Mouse (Mus musculus): ENCODE data around the gene Gprc6a.

Gene Gprc6a

DNA sequence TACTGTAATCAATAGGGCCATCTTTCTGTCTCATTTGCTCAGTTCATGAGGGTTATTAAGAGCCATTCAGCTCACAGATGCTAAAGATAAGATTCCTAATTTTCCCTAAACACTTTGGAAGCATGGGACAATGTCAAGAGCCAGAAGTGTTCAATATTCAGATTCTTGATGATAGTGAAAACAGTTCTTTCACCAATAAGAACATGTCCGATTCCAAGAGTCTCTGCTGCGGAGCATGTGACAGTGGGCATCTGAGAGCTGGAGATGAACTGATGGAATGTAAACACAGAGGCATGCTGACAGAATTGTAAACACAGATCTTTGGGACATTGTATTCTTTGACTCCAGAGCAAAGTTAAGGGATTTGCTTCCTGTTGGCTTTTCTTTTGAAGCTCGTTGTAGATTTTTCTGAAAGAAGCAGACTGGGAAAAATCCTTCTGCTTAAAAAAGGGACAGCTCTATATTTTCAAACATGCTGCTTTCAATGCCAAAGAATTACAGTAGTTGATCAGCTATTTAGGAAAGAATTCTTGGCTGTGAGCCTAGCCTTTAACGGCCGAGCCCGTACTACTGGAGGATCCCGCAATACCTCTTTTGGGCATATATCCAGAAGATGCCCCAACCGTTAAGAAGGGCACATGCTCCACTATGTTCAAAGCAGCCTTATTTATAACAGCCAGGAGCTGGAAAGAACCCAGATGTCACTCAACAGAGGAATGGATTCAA, at the start of gene Gprc6a:
TSS of gene Gprc6a (minus strand) at position 51 of the 726 bp plus-strand sequence.
- WGBS, result 20% methylated on average over 8 of the region's 8 CpGs

GRCm38 (mm10) chr10:51678251-51678639, 47.0 kb upstream of the Gprc6a start:
- 10% methylated on average over 10 of the region's 10 CpGs for WGBS

GRCm38 (mm10) chr10:51677548-51678250, 46.4 kb upstream of the Gprc6a start, which contains the start of gene Rfx6:
TSS of gene Rfx6 (plus strand) at chr10:51677756.
- 1% methylated on average over 38 of the region's 38 CpGs for WGBS

DNA sequence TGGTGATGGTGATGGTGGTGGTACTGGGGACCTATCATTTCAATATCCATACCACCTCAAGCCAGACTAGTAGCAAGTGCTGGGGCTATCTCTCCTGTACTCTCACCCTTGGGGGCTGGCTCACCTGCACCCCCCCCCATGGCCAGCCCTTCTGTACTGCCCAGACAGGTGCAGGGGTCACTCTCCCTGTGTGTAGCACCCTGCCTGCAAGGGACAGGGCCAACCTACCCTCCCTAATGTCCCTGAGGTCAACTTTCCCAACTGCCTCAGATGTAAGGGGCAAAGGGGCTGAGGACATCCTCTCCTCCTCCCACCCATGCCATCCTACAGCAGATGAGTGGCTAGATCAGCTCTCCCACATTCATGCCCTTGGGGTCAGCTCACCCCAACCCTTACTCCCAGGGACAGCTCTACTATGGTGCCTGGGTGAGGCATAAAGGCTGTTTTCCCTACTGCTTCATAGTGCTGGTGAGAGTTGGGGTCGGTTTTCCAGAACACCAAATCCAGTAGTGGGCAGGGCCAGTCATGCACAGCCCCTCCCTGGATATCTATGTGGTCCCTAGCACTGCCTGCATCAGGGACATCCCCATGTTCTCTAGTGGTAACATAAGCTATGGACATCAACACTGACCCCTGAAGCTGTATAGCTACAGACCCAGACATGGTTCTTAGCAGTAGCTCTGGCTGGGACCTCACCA, 41.0 kb upstream of the Gprc6a start:
- WGBS, result 39% methylated on average over 1 of the region's 1 CpGs

- WGBS, result 89% methylated on average over 4 of the region's 4 CpGs
These were observed 40.3 kb upstream of the Gprc6a start for GRCm38 (mm10) chr10:51671583-51671982.

DNA sequence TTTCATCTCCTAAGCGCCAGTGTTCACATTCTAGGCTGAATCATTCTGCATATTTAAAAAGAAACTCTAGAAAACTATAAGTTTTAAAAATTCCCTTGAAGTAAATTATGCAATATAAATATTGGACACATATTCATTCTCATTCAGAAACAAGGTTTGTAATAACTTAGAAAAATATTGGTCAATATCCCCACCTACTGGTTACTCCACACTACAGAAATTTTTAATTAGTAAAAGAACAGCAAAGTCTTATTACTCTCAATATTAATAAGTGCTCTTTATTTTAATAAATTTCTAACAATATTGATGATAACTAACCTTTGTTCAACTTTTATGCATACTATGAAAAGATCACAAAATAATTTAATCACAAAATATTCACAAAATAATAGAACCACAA, 26.1 kb upstream of the Gprc6a start:
- 44% methylated on average over 1 of the region's 1 CpGs for WGBS

DNA sequence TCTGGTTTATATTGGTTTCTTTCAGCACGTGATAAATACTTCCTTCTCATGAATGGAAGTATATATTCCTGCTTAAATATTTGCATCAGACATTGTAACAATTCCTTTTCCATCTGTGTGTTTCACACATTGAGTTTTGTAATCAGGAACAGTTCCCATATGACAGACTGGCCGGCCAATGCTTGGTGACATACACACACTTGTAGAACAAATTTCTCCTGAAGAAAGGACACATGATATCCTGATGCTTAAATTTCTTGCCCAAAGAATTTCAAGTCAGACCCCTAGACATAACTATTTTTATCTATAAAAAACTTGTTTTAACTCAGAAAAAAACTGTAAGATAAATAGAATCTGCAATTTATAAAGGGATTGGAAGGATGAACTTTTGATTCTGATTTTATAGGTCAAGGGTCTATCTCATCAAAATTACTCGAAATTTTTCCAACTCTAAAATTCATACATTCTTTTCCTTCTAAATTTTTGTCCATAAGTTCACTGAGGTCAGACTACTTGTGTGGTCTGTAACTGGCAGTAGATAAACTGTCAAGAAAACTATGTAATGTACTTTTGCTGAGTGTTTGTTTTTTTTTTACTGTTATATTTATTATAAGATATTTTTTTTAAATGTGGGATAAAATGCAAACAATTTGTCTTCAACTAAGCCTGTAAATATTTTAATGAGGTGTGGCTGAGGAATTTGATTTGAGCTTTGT, 18.4 kb upstream of the Gprc6a start:
- WGBS, result 55% methylated on average over 3 of the region's 3 CpGs

DNA sequence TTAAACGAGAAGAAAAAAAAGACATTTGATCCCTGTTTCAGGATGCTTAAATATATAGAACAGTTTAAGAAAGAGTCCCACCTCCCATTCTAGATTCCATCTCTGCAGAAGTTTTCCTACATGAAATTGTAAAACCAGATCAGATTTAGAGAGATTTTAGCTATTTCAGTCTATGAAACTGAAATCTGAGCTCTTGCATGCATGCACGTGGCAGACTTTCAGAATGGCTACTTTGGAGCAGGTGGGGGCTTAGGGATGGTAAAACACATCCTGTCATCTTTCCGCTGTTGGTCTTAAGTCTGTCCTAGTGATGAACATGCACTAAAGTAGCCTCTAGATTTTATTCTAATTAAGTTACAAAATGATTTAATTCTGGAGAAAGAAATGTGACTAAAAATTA, 10.1 kb downstream of the Gprc6a start:
- 62% methylated on average over 3 of the region's 3 CpGs for WGBS

- 64% methylated on average over 7 of the region's 7 CpGs for WGBS
These were observed 11.1 kb downstream of the Gprc6a start for GRCm38 (mm10) chr10:51620126-51620525.

GRCm38 (mm10) chr10:51618538-51618937, 12.7 kb downstream of the Gprc6a start:
- 78% methylated on average over 2 of the region's 2 CpGs for WGBS

DNA sequence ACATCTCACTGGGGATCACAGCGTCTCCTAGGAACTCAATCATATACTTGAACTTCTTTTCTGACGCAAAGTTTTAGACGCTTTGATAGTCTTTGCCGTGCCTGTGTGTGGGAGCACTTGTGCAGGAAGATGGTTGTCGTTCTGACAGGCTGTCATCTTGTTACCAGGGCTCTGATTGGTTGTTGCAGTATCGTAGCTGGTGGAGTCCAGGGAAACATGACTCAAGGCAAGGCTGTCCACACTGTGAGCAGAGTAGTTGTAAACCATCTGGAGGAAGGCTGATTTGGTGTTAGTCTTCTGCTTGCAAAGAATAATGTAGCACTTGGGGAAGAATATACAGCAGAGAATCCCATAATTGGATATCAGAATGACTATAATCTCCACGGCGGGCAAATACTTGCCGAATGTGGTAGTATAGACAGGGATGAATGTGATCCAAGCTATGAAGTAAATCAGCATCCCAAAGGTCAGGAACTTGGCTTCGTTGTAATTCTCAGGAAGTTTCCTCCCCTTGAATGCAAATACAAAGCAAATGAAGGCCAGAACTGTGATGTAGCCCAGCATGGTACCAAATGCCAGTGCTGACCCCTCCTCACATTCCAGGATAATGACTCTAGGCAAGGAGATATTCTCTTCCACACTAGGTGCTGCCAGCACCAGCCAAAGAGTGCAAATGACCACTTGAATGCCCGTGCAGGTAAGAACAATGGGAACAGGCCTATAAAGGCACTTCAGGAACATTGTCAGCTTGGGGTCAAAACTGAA, 16.3 kb downstream of the Gprc6a start:
- WGBS, result 70% methylated on average over 11 of the region's 11 CpGs

- 69% methylated on average over 3 of the region's 3 CpGs for WGBS
These were observed 17.8 kb downstream of the Gprc6a start for GRCm38 (mm10) chr10:51613421-51613820.

GRCm38 (mm10) chr10:51611969-51612682, 19.1 kb downstream of the Gprc6a start:
- WGBS, result 81% methylated on average over 9 of the region's 9 CpGs

GRCm38 (mm10) chr10:51609741-51610425, 21.4 kb downstream of the Gprc6a start:
- WGBS, result 84% methylated on average over 4 of the region's 4 CpGs

- WGBS, result 86% methylated on average over 9 of the region's 9 CpGs
These were observed 34.2 kb downstream of the Gprc6a start for GRCm38 (mm10) chr10:51596928-51597635.

GRCm38 (mm10) chr10:51595001-51595931, 36.0 kb downstream of the Gprc6a start:
- 36% methylated on average over 10 of the region's 10 CpGs for WGBS

- 91% methylated on average over 2 of the region's 2 CpGs for WGBS
These were observed 39.7 kb downstream of the Gprc6a start for GRCm38 (mm10) chr10:51591574-51591973.

DNA sequence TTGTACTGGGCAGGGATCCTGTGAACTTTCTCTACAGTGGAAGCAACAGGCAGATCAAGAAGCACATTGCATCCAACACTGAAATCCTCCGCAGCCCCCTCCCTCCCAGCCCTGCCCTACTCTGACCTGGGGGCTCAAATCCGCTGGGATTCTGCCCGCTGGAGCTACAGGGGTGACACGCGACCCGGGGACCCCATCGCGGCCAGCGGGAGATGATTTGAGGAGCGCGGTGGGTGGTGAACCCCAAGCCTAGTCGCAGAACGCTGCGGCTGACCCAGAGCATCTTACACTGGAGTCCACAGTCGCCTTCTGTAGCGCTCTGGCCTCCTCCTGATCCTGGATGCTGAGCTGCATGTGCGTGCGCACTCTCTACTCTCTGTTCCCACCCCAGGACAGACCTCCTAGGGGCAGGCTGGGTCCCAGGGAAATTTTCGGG, 41.1 kb downstream of the Gprc6a start, which contains the start of gene Fam162b:
TSS of gene Fam162b (minus strand) at position 379 of the 436 bp plus-strand sequence.
- 11% methylated on average over 19 of the region's 19 CpGs for WGBS
